ENCODE assay signal across 8 mouse cellular contexts in genomic region chrX:76598459-76599206, GRCm38 (mm10). TPM values are rescaled to one million over a fixed set of nuclear protein-coding genes. Genes with fewer than 3 reads are reported as not detected.
DNase-seq lines count a peak whose midpoint lies in the region; ATAC-seq and TF ChIP-seq lines count a peak whose summit lies in the region.

No protein-coding gene starts in this region.

- no peaks in the 10 kb centered on the region for H3K27me3 ChIP-seq in forebrain, postnatal 0 days (ENCODE audit: insufficient read depth, low read length)
- H3K27me3 ChIP-seq in lung, embryonic 15.5 days: no peaks in the 10 kb centered on the region

- peak; percentile 84 for DNase-seq in thymus, postnatal 0 days (ENCODE audit: low spot score)
- DNase-seq in thymus, adult 18-20 months: no peak
- DNase-seq in c-Kit-positive CD71-positive TER-119-negative erythroid progenitor cells, embryonic 14.5 days (ENCODE audit: low read depth): peak; percentile 70
- DNase-seq in forebrain, postnatal 0 days: peak; percentile 59
- peak; percentile 84 for DNase-seq in retina, postnatal 1 day
- DNase-seq in left cerebral cortex, adult 8-10 months (ENCODE audit: low spot score in 2 of 2): no peak

- no peaks in the 10 kb centered on the region for H3K36me3 ChIP-seq in forebrain, postnatal 0 days (ENCODE audit: insufficient read depth)
- no peaks in the 10 kb centered on the region for H3K36me3 ChIP-seq in lung, embryonic 15.5 days

- no peak overlapping the region for H3K4me2 ChIP-seq in forebrain, postnatal 0 days (ENCODE audit: low read depth)
- H3K4me2 ChIP-seq in lung, embryonic 15.5 days: no peak overlapping the region

- WGBS in forebrain, postnatal 0 days: 56% methylated on average over 5 of the region's 6 CpGs
- WGBS in lung, embryonic 15.5 days: 46% methylated on average over 6 of the region's 6 CpGs

- H3K9me3 ChIP-seq in forebrain, postnatal 0 days (ENCODE audit: low read length): peaks cover 6% of the 10 kb centered on the region
- peaks cover 4% of the 10 kb centered on the region for H3K9me3 ChIP-seq in lung, embryonic 15.5 days

- no peak overlapping the region for H3K27ac ChIP-seq in forebrain, postnatal 0 days (ENCODE audit: low read depth, low read length)
- H3K27ac ChIP-seq in lung, embryonic 15.5 days: no peak overlapping the region

- H3K4me3 ChIP-seq in forebrain, postnatal 0 days (ENCODE audit: low read depth, low read length): no peak overlapping the region
- no peak overlapping the region for H3K4me3 ChIP-seq in lung, embryonic 15.5 days

- ATAC-seq in forebrain, postnatal 0 days: peak; percentile 100
- ATAC-seq in inflammation-experienced regulatory T-cells, adult 6 months: peak; percentile 98
- ATAC-seq in lung, embryonic 15.5 days (ENCODE audit: borderline replicate concordance, extremely low read depth, low FRiP score, low TSS enrichment): peak; percentile 100

- H3K9ac ChIP-seq in forebrain, postnatal 0 days: no peak overlapping the region
- no peak overlapping the region for H3K9ac ChIP-seq in lung, embryonic 15.5 days

- H3K4me1 ChIP-seq in forebrain, postnatal 0 days (ENCODE audit: insufficient read depth): no peaks in the 10 kb centered on the region
- no peaks in the 10 kb centered on the region for H3K4me1 ChIP-seq in lung, embryonic 15.5 days

- no peak for TF ChIP-seq CTCF in forebrain, postnatal 0 days (IDR thresholded peaks at IDR 0.05; ENCODE audit: low read depth)

RNA-seq across cellular contexts. Expression of gene Cldn34d, which starts 4.1 kb away (rescaled TPM):
- not detected in 2 replicates for polyA plus RNA-seq in thymus, postnatal 0 days (2015; fragmentation: Nextera tagmentation; extraction: Ambion mirVana)
- total RNA-seq in forebrain, postnatal 0 days (2014; rRNA removed): not detected in 2 replicates
- polyA plus RNA-seq in forebrain, postnatal 0 days (2015; fragmentation: Nextera tagmentation; extraction: Ambion mirVana): not detected in 2 replicates
- polyA plus RNA-seq in inflammation-experienced regulatory T-cells, adult 6 months (2017; shearing (Covaris generic)): not detected
- not detected in 2 replicates for polyA plus RNA-seq in lung, embryonic 15.5 days (2015; fragmentation: Nextera tagmentation; extraction: Ambion mirVana)
- total RNA-seq in left cerebral cortex, adult 8-10 months (2022): not detected

Comparison
In these comparisons a context has a peak if more than half of its experiments do, and no peak if none do; other contexts are left out.
1. DNase-seq: peak in thymus, postnatal 0 days (single experiment), c-Kit-positive CD71-positive TER-119-negative erythroid progenitor cells, embryonic 14.5 days (single experiment), forebrain, postnatal 0 days (single experiment) and retina, postnatal 1 day (single experiment); none in thymus, adult 18-20 months (0 of 2) and left cerebral cortex, adult 8-10 months (0 of 2).
2. Peak in every context shown above with its lines, with median percentiles within 50 percentile points of each other: ATAC-seq.